Mouse (Mus musculus) stomach, postnatal 0 days (tissue): ENCODE data around the gene Gm10447.

Experiments
- CTCF ChIP-seq: IDR thresholded peaks from 2 replicates; pipeline ENCODE4 v1.5.1; 2016; ENCODE audit warnings: antibody characterized with exemption, low read depth, mild to moderate bottlenecking, moderate library complexity
- EP300 ChIP-seq: optimal IDR thresholded peaks from 2 replicates; pipeline ENCODE3; 2016; ENCODE audit warnings: antibody characterized with exemption

DNA sequence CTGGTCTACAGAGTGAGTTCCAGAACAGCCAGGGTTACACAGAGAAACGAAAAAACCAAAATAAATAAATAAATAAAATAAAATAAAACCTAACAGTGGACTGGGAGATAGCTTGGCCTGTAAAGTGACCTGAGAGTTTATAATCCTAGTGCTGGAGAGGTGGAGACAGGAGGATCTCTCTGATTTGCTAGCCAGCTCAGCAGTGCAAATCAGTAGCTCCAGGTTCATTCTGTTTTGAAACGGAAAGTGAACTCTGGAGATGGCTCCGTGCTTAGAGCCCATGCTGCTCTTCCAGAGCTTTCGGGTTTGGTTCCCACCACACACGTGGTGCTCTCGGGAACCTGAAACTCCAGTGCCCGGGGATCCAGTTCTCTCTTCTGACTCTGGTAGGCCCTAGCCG, 8.9 kb downstream of the Gm10447 start:
- TF ChIP-seq CTCF (no peak), EP300 (no peak)
